Mouse (Mus musculus) lung, embryonic 16.5 days (tissue): ENCODE results near the gene Rasl11a. TPM values are rescaled to one million over a fixed set of nuclear protein-coding genes. Genes with fewer than 3 reads are reported as not detected.
"Not testable (repeated sequence)": the region's sequence is repeated elsewhere in the genome, so short reads cannot be mapped to it uniquely, and the experiment has no call there.

Source experiments
- ATAC-seq: fragments of 200-750 bp; cut with Nextera tagmentation; 2 replicates; pipeline ENCODE4 v1.8.0; 2017; ENCODE audit warnings: low read depth, mild to moderate bottlenecking, moderate library complexity
- H3K27ac ChIP-seq: fragments of 300-500 bp; sonication (generic); 2 replicates; pipeline ENCODE4 v1.5.1; 2014; ENCODE audit warnings: mild to moderate bottlenecking, control low read depth, low read length
- H3K27me3 ChIP-seq: fragments of 300-500 bp; sonication (generic); 2 replicates; pipeline ENCODE4 v1.6.1; 2014; ENCODE audit warnings: low read depth, low read length, mixed read lengths; ENCODE audit not compliant: control insufficient read depth, insufficient read depth
- H3K36me3 ChIP-seq: fragments of 300-500 bp; sonication (generic); 2 replicates; pipeline ENCODE4 v1.6.1; 2014; ENCODE audit warnings: low read length; ENCODE audit not compliant: control insufficient read depth, insufficient read depth
- H3K4me1 ChIP-seq: fragments of 300-500 bp; sonication (generic); replicated peaks from 2 replicates; pipeline ENCODE4 v1.6.1; 2014; ENCODE audit warnings: low read length, mixed read lengths; ENCODE audit not compliant: control insufficient read depth, insufficient read depth
- H3K4me2 ChIP-seq: fragments of 300-500 bp; sonication (generic); 2 replicates; pipeline ENCODE4 v1.6.1; 2014; ENCODE audit warnings: low read depth, low read length, control low read depth
- H3K4me3 ChIP-seq: fragments of 300-500 bp; sonication (generic); 2 replicates; pipeline ENCODE4 v1.5.1; 2014; ENCODE audit warnings: mild to moderate bottlenecking, low read length, control low read depth
- H3K9ac ChIP-seq: fragments of 300-500 bp; sonication (generic); 2 replicates; pipeline ENCODE4 v1.6.1; 2014; ENCODE audit warnings: low read length, control low read depth
- H3K9me3 ChIP-seq: fragments of 300-500 bp; sonication (generic); 2 replicates; pipeline ENCODE4 v1.6.1; 2016; ENCODE audit warnings: low read length; ENCODE audit not compliant: control insufficient read depth
- WGBS: fragments of 180-500 bp; shearing (Covaris S2); extraction: QIAGEN DNeasy Blood & Tissue Kit; methylation state at CpG from one replicate; pipeline ENCODE4 v1.1.7; 2014; 5-methylcytosine and 5-hydroxymethylcytosine counted together
- polyA plus RNA-seq: library from polyadenylated mRNA; unstranded; fragments of >200 nt; fragmentation: Nextera tagmentation; extraction: Ambion mirVana; gene quantifications from 2 replicates; pipeline ENCODE4 v1.2.1, GENCODE M21; 2015

The Rasl11a gene
- polyA plus RNA-seq, 1 experiment from 2014 or later, result 30.0 TPM

DNA sequence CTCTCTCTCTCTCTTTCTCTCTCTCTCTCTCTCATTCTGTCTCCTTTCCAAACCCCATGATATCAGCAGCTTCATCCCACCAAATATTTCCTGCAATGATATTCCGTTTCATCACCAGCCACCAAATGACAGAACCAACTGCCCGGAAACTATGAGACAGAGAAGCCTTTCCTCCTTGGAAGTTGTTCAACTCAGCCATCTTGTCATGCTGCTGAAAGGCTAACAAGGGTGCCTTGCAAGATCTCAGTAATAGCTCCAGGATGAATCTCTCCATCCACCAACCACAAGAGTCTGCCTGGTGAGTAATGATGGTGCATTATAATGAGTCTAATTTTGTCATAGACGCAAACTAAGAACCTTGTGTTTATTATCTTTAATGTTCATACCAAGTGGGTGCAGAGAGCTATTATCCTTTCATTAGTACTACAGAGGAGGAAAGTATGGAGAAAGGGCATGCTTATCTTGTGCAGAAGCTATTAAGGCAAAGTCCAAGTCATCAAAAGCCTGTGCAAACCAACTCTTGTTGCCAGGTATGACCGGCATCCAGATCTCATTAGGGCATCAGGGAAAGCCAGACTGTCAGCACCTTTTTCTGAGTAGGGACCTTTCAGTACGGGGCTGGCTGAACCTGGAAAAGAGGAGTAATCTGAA, 28.2 kb downstream of the Rasl11a start:
- no peak overlapping the region for H3K4me3 ChIP-seq
- H3K36me3 ChIP-seq, result no peaks in the 10 kb centered on the region
- H3K4me1 ChIP-seq, result no peaks in the 10 kb centered on the region
- H3K27me3 ChIP-seq, result no peaks in the 10 kb centered on the region
- H3K9ac ChIP-seq, result no peak overlapping the region
- H3K27ac ChIP-seq, result no peak overlapping the region
- no peak overlapping the region for H3K4me2 ChIP-seq
- no peaks in the 10 kb centered on the region; the same call in 1 of the 2 replicates for H3K9me3 ChIP-seq
- 80% methylated on average over 5 of the region's 5 CpGs for WGBS
- no peak for ATAC-seq

DNA sequence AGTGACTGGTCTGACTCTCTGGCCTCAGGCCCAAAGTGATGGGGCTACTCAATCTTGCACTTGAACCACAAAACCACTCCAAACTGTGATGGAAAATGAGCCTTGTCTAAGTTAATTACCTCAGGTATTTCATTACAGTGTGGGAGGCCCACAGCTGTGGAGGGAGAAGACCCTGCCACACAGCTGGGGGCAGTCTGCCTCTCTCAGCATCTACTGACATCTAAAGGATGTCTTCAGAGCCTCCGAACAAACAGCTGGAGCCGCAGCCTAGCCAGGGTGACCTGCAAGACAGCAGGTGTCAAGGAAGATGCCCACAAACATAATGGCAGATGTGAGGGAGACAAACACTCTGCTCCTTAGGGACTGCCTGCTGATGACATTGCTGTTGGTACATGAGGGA, 31.2 kb downstream of the Rasl11a start:
- Histone ChIP-seq H3K9me3 (no peaks in the 10 kb centered on the region), H3K27me3 (no peaks in the 10 kb centered on the region), H3K4me1 (no peaks in the 10 kb centered on the region), H3K27ac (no peak overlapping the region), H3K4me3 (no peak overlapping the region), H3K9ac (no peak overlapping the region), H3K36me3 (no peaks in the 10 kb centered on the region), H3K4me2 (no peak overlapping the region)
- no peak for ATAC-seq
- 45% methylated on average over 2 of the region's 2 CpGs for WGBS

DNA sequence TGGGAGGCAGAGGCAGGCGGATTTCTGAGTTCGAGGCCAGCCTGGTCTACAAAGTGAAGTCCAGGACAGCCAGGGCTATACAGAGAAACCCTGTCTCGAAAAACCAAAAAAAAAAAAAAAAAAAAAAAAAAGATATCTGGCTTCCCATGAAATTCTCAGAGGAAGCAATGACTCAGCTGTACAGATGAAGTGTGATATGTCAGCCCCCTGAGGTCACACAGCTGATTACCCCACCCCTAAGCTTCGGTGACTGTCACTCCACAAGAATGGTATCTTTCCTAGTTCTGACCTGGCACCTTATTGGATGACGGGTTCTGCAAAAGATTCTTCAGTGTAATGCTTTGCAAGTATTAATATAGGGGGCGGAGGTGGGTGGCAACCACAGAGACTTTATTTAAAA, 33.0 kb downstream of the Rasl11a start:
- 69% methylated on average over 5 of the region's 6 CpGs for WGBS

DNA sequence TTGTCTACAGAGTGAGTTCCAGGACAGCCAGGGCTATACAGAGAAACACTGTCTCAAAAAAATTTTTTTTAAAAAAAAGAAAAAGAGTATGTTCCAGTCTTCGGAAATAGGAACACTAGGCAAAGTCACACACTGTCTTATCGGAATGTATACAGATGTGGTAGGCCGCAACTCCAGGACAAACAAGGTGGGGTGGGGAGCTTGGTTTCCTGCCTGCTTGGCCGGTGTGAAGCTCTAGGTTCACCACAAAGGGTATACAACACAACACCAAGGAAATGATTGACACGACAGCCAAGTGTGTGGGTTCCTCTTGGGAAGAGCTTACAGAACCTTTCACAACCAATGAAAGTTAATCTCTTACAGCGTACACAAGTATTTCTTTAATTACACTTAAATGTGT, 37.4 kb downstream of the Rasl11a start:
- Histone ChIP-seq H3K27ac (no peak overlapping the region), H3K9ac (no peak overlapping the region), H3K4me1 (no peaks in the 10 kb centered on the region), H3K36me3 (no peaks in the 10 kb centered on the region), H3K27me3 (no peaks in the 10 kb centered on the region), H3K9me3 (no peaks in the 10 kb centered on the region), H3K4me2 (no peak overlapping the region), H3K4me3 (no peak overlapping the region)
- WGBS, result 68% methylated on average over 6 of the region's 6 CpGs
- ATAC-seq, result no peak

More for the DNA sequence above, 33.0 kb downstream of the Rasl11a start:
- H3K4me2 ChIP-seq, H3K9me3 ChIP-seq, H3K4me3 ChIP-seq, H3K36me3 ChIP-seq, H3K9ac ChIP-seq, H3K27me3 ChIP-seq, H3K4me1 ChIP-seq, H3K27ac ChIP-seq: not testable (repeated sequence)
- ATAC-seq, result 0 out of 2 replicates have a peak, but pooled peaks have one; percentile 59

DNA sequence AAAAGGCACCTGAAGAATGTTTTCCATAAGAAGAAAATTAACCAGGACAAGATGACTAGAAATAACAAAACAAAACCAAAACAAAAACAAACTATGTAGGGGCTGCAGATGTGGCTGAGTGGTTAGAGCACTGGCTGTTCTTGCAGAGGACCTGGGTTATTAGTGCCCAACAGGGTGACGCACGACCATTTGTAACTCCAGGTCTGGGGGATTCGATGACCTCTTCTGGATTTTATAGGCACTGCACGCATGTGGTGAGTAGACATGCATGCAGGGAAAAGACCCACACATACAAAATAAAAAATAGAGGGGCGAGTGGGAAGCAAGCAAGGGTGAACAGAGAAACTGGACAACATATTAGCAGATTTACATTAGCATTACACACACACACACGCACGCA, 38.2 kb downstream of the Rasl11a start:
- H3K9ac ChIP-seq, result no peak overlapping the region
- H3K36me3 ChIP-seq, result no peaks in the 10 kb centered on the region
- ATAC-seq, result no peak
- no peaks in the 10 kb centered on the region for H3K27me3 ChIP-seq
- no peaks in the 10 kb centered on the region for H3K9me3 ChIP-seq
- no peak overlapping the region for H3K4me2 ChIP-seq
- H3K27ac ChIP-seq, result no peak overlapping the region
- no peaks in the 10 kb centered on the region for H3K4me1 ChIP-seq
- H3K4me3 ChIP-seq, result no peak overlapping the region
- 65% methylated on average over 7 of the region's 7 CpGs for WGBS

DNA sequence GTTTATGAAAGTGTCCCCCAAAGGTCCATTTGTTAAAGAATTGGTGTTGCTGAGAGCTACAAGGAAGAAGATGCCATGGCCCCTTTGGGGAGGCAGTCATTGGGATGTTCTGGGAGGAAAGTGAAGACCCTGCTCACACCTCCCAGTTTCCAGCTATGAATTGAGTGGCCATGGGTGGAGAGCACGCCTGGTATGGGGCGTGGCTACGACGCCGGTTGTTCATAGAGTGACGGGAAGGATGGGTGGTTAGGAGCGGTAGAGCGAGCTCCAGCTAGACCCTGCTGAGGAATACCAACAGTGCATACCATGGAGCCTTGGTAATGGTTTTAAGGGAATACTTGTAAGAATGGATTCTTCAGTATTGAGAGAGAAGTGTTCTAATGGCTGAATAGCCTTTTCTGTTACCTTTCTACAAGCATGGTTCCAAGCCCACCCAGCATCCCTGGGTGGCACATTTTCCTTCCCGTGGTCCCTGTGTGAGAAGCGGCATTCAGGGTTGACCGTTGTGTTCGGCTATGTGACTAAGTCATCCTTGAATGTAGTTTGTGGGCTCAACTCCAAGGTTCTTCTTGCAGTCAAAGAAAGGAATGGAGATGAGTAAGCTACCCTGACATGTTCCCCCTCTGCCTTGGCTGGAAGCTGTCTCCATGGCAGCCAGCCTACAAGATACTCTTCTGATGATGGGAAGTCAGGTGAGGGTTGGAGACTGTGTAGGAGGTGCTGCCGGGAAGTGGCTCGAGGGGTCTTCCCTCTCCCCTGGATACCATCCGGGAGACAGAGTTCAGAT, 38.8 kb downstream of the Rasl11a start:
- 76% methylated on average over 15 of the region's 15 CpGs for WGBS
- no peak overlapping the region for H3K27ac ChIP-seq
- H3K27me3 ChIP-seq, result no peaks in the 10 kb centered on the region
- H3K4me3 ChIP-seq, result no peak overlapping the region
- H3K4me1 ChIP-seq, result no peaks in the 10 kb centered on the region
- no peaks in the 10 kb centered on the region for H3K36me3 ChIP-seq
- H3K9ac ChIP-seq, result no peak overlapping the region
- H3K4me2 ChIP-seq, result no peak overlapping the region
- no peak for ATAC-seq
- no peaks in the 10 kb centered on the region for H3K9me3 ChIP-seq

DNA sequence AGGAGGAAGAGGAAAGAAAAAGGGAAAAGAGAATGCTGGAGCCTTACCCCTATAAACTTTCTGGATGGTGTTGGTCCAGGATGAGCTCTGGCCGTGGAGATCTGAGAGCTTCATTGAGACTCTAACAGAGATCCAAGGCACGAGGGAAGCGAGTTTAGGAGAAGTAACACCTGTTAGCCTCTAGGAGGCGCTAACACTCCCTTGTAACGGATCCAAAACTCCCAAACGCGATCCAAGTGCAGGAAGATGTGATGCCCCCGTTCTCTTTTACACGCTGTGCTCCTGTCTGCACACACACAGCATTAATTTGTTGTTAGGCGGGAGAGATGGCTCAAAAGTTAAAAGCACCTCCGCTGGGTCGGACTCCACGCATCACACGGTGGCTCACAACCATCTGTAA, 46.3 kb downstream of the Rasl11a start:
- H3K36me3 ChIP-seq, result no peaks in the 10 kb centered on the region
- no peak overlapping the region for H3K4me3 ChIP-seq
- no peaks in the 10 kb centered on the region for H3K9me3 ChIP-seq
- no peak overlapping the region for H3K9ac ChIP-seq
- ATAC-seq, result no peak
- H3K4me2 ChIP-seq, result no peak overlapping the region
- H3K27me3 ChIP-seq, result no peaks in the 10 kb centered on the region
- no peak overlapping the region for H3K27ac ChIP-seq
- H3K4me1 ChIP-seq, result no peaks in the 10 kb centered on the region
- 13% methylated on average over 14 of the region's 14 CpGs for WGBS

DNA sequence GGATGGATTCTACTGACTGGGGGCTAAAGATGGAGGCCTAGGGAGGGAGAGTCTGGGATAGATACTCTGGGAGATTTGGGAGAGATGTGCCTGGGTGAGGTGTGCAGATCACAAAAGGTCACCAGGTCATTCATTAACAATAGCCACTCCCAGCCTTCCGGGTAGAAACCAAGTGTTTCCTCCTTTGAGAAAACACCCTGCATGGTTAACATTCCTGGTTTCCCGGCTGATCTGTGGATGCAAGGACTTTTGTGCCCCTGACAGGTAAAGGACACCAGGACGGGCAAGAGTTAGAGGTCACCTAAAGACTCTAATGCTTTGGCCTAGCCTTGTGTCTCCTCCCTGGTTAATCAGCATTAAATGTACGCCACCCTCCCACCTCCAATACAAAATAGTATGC, 48.0 kb downstream of the Rasl11a start:
- H3K36me3 ChIP-seq, result no peaks in the 10 kb centered on the region
- no peak for ATAC-seq
- H3K9me3 ChIP-seq, result no peaks in the 10 kb centered on the region
- no peak overlapping the region for H3K4me2 ChIP-seq
- no peak overlapping the region for H3K9ac ChIP-seq
- H3K4me3 ChIP-seq, result no peak overlapping the region
- no peaks in the 10 kb centered on the region for H3K27me3 ChIP-seq
- WGBS, result 65% methylated on average over 4 of the region's 4 CpGs
- H3K4me1 ChIP-seq, result no peaks in the 10 kb centered on the region
- no peak overlapping the region for H3K27ac ChIP-seq

DNA sequence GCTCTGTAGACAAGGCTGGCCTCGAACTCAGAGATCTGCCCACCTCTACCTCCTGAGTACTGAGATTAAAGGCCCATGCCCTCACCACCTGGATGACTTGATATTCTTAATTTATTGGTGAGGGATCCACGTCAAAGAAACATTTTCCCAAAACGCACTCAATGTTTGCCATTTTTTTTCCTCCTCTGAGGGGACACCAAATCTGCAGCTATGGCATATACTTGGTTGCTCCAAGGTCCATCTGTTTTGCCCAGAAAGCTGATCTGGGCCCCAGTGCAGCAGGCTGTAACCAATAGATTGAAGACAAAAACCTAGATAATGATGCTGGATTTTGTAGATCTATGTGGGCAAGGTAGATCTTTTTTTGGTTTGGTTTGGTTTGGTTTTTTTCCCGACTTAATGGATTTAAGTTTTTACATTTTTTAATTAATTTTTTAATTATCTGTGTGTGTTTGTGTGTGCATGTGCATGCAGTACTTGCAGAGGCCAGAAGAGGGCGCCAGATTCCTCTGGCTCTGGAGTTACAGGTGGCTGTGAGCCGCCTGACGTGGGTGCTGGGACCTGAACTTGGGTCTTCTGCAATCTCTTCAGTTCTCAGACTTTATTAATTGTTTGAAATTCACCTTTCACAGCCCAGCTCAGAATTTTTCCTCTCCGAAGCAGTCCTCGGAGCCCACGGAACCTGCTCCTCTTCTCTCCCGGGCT, 48.8 kb downstream of the Rasl11a start:
- H3K36me3 ChIP-seq, result no peaks in the 10 kb centered on the region
- no peak overlapping the region for H3K9ac ChIP-seq
- no peaks in the 10 kb centered on the region for H3K4me1 ChIP-seq
- no peak for ATAC-seq
- no peak overlapping the region for H3K27ac ChIP-seq
- WGBS, result 85% methylated on average over 11 of the region's 11 CpGs
- H3K9me3 ChIP-seq, result no peaks in the 10 kb centered on the region
- no peaks in the 10 kb centered on the region for H3K27me3 ChIP-seq
- no peak overlapping the region for H3K4me3 ChIP-seq
- H3K4me2 ChIP-seq, result no peak overlapping the region
